Mouse (Mus musculus): ENCODE data around the gene St6galnac3. TPM values are rescaled to one million over a fixed set of nuclear protein-coding genes. Genes with fewer than 3 reads are reported as not detected.

Gene St6galnac3
- polyA plus RNA-seq, 1 experiment from 2014 or later, result 25.6 TPM

DNA sequence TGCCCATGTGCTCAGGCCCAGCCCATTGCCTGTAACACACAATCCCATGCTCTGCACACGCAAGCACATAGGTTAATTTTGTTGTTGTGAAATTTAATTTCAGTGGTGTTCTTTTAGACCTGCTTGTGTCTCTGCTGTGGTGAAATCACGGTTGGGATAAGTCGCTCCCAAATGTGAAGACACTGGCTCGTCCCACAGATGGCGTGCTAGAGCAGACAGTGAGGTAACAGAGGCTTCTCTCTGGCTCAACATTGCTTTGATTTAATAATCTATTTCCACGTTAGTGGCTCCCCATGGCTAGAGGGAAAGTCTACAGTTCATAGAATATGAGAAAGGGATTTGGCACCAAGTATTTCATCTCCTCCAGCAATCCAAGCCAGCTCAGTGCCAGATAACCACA, 17.3 kb downstream of the St6galnac3 start:
- Histone ChIP-seq H3K36me3 (ENCODE audit: control insufficient read depth, insufficient read depth, low read length) (no peaks in the 10 kb centered on the region), H3K9me3 (ENCODE audit: control insufficient read depth, low read length) (no peaks in the 10 kb centered on the region), H3K27me3 (ENCODE audit: control insufficient read depth, insufficient read depth, low read length) (no peaks in the 10 kb centered on the region), H3K4me3 (ENCODE audit: low read depth, low read length) (no peak overlapping the region), H3K4me2 (ENCODE audit: low read depth, low read length) (no peak overlapping the region), H3K9ac (replicated peaks; ENCODE audit: low read depth, low read length) (no peak overlapping the region), H3K27ac (ENCODE audit: low read depth, low read length) (no peak overlapping the region), H3K4me1 (ENCODE audit: control insufficient read depth, insufficient read depth, low read length) (no peaks in the 10 kb centered on the region)
- no peak for ATAC-seq (ENCODE audit: low read depth)
- 84% methylated on average over 6 of the region's 6 CpGs for WGBS

DNA sequence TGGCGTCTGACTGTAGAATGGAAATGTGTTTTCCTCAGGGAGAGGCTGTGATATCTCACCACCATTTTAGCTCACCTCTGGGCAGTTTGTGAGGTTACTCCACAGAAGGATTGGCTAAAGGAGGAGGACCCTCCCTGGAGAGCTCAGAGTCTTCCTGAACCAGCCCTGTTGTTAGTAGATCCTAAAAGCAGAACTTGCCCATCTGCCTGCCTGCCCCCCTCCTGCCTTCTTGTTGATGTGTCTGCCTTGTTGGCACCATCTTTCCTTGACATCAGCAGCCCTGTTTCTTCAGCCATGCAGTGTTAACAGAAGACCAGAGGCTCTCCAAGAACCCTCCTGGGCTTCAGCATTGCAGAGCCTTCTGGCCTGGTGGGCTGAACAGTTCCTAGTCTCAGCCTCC, 18.1 kb downstream of the St6galnac3 start:
- Histone ChIP-seq H3K4me1 (ENCODE audit: control insufficient read depth, insufficient read depth, low read length) (peaks cover 2% of the 10 kb centered on the region; the same call in 1 of the 2 replicates), H3K4me3 (ENCODE audit: low read depth, low read length) (no peak overlapping the region), H3K4me2 (ENCODE audit: low read depth, low read length) (no peak overlapping the region), H3K9ac (replicated peaks; ENCODE audit: low read depth, low read length) (no peak overlapping the region), H3K9me3 (ENCODE audit: control insufficient read depth, low read length) (no peaks in the 10 kb centered on the region), H3K36me3 (ENCODE audit: control insufficient read depth, insufficient read depth, low read length) (no peaks in the 10 kb centered on the region), H3K27me3 (ENCODE audit: control insufficient read depth, insufficient read depth, low read length) (no peaks in the 10 kb centered on the region), H3K27ac (ENCODE audit: low read depth, low read length) (no peak overlapping the region)
- 90% methylated on average over 1 of the region's 1 CpGs for WGBS
- ATAC-seq (ENCODE audit: low read depth), result no peak

DNA sequence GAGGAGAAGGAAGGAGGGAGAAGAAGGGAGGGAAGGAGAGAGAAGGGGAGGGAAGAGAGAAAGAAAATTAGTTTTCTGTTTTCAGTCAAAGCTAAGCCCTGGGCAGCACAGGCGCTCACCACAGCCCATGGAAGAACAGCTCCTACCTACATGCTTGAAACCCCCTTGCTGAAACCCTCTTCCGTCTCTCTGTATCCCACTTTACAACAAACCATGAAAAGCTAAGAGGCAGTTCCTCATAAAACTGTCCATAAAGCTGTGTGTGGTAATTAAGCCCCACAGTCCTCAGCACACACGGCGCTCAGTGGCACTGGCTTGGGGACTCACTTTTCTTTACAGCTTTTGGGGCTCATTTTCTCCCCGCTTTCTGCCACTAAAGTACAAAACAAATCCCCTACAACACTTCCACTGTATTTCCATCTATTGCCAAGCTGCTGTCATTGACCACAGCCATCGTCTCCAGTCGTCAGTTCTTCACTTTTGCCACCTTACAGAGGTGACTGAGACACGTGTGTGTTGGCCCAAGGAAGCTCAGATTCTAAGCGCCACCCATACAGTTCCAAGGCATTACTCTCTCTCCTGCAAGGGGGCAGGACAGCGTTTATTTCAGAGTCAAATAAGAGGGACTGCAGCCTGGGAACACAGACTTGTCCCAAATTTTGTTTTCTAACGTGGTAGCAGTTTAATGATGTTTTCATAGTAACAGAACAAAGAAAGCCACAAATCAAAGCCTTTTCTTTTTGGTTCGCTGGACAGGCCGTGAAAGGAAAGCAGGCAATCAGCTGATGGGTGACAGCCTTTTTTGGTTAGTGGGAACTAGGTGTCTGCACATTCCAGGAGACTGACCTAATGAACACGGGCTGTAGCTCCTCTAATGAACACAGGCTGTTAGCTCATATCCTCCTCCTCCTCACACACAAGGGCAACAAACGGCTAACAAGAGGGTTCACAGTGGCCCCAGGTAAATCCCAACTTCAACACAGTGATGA, 22.9 kb downstream of the St6galnac3 start:
- Histone ChIP-seq H3K9ac (replicated peaks; ENCODE audit: low read depth, low read length) (no peak overlapping the region), H3K27me3 (ENCODE audit: control insufficient read depth, insufficient read depth, low read length) (no peaks in the 10 kb centered on the region), H3K36me3 (ENCODE audit: control insufficient read depth, insufficient read depth, low read length) (no peaks in the 10 kb centered on the region), H3K4me3 (ENCODE audit: low read depth, low read length) (no peak overlapping the region), H3K27ac (ENCODE audit: low read depth, low read length) (no peak overlapping the region), H3K4me1 (ENCODE audit: control insufficient read depth, insufficient read depth, low read length) (peaks cover 3% of the 10 kb centered on the region; the same call in 1 of the 2 replicates), H3K4me2 (ENCODE audit: low read depth, low read length) (no peak overlapping the region), H3K9me3 (ENCODE audit: control insufficient read depth, low read length) (no peaks in the 10 kb centered on the region)
- peak; percentile 63; the same call in 1 of the 2 replicates for ATAC-seq (ENCODE audit: low read depth)
- 10% methylated on average over 15 of the region's 15 CpGs for WGBS

DNA sequence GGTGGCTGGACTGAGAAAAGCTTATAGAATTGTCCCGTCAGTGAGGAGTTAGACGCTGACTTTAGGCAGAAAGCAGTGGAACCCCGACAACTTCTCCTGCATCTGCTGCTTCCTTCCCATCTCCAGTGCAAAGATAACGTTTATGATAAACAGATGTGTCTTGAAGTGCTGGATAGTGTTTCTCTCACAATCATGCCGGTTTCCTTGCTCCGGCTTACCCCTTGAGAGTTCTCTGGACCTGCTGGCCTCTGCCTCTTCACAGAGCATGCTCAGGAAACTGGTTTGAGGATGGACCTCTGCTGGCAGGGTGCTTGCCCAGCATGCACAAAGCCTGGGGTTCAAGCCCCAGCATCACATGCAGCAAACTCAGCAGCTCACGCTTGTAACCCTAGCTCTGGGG, 23.8 kb downstream of the St6galnac3 start:
- H3K36me3 ChIP-seq (ENCODE audit: control insufficient read depth, insufficient read depth, low read length), result no peaks in the 10 kb centered on the region
- H3K27ac ChIP-seq (ENCODE audit: low read depth, low read length), result no peak overlapping the region
- H3K4me2 ChIP-seq (ENCODE audit: low read depth, low read length), result no peak overlapping the region
- no peak overlapping the region for H3K4me3 ChIP-seq (ENCODE audit: low read depth, low read length)
- H3K9me3 ChIP-seq (ENCODE audit: control insufficient read depth, low read length), result no peaks in the 10 kb centered on the region
- no peak for ATAC-seq (ENCODE audit: low read depth)
- no peaks in the 10 kb centered on the region for H3K27me3 ChIP-seq (ENCODE audit: control insufficient read depth, insufficient read depth, low read length)
- H3K9ac ChIP-seq (replicated peaks; ENCODE audit: low read depth, low read length), result no peak overlapping the region
- H3K4me1 ChIP-seq (ENCODE audit: control insufficient read depth, insufficient read depth, low read length), result peaks cover 3% of the 10 kb centered on the region; the same call in 1 of the 2 replicates
- 66% methylated on average over 7 of the region's 7 CpGs for WGBS

DNA sequence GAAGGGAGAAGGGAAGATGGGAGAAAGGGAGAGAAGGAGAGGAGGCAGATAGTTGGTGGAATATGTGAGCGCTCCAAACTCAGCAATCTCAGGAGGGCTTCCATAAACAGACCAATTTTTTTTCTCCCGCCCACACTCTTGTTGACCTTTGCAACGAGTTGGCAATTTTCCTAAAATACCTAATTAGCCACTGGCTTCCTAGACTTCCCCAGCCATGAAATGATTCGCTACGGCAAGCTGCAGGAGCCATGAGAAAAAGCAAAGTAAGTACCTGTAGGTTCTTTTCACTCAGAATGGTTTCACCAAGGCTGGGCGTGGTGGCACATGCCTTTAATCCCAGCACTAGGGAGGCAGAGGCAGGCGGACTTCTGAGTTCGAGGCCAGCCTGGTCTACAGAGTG, 25.9 kb downstream of the St6galnac3 start:
- H3K36me3 ChIP-seq (ENCODE audit: control insufficient read depth, insufficient read depth, low read length), result no peaks in the 10 kb centered on the region
- H3K27me3 ChIP-seq (ENCODE audit: control insufficient read depth, insufficient read depth, low read length), result no peaks in the 10 kb centered on the region
- no peak overlapping the region for H3K27ac ChIP-seq (ENCODE audit: low read depth, low read length)
- 84% methylated on average over 8 of the region's 8 CpGs for WGBS
- H3K4me3 ChIP-seq (ENCODE audit: low read depth, low read length), result no peak overlapping the region
- no peak for ATAC-seq (ENCODE audit: low read depth)
- H3K9ac ChIP-seq (replicated peaks; ENCODE audit: low read depth, low read length), result no peak overlapping the region
- H3K4me1 ChIP-seq (ENCODE audit: control insufficient read depth, insufficient read depth, low read length), result peaks cover 3% of the 10 kb centered on the region; the same call in 1 of the 2 replicates
- H3K4me2 ChIP-seq (ENCODE audit: low read depth, low read length), result no peak overlapping the region
- H3K9me3 ChIP-seq (ENCODE audit: control insufficient read depth, low read length), result no peaks in the 10 kb centered on the region

DNA sequence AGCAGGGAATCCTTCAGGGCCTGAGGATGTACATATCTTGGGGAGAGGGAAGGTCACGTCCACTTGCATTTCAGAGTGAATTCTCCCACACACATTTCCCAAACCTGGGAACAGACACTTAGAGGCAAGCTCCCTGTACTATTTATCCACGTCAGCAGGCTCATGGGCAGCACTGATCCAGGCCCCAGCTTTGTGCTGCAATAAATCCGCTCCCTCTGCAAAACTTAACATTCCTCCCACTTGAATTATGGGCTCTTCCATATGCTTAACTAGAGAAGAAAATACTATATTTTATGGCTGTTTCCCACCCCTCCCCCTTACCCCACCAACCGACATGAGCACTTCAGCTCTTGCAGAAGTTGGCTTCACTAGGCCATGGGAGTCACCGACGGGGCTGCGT, 32.0 kb downstream of the St6galnac3 start:
- no peak overlapping the region for H3K4me2 ChIP-seq (ENCODE audit: low read depth, low read length)
- H3K27ac ChIP-seq (ENCODE audit: low read depth, low read length), result no peak overlapping the region
- no peaks in the 10 kb centered on the region for H3K4me1 ChIP-seq (ENCODE audit: control insufficient read depth, insufficient read depth, low read length)
- H3K27me3 ChIP-seq (ENCODE audit: control insufficient read depth, insufficient read depth, low read length), result no peaks in the 10 kb centered on the region
- no peak overlapping the region for H3K4me3 ChIP-seq (ENCODE audit: low read depth, low read length)
- ATAC-seq (ENCODE audit: low read depth), result no peak
- no peaks in the 10 kb centered on the region for H3K9me3 ChIP-seq (ENCODE audit: control insufficient read depth, low read length)
- 40% methylated on average over 7 of the region's 7 CpGs for WGBS
- H3K9ac ChIP-seq (replicated peaks; ENCODE audit: low read depth, low read length), result no peak overlapping the region
- no peaks in the 10 kb centered on the region for H3K36me3 ChIP-seq (ENCODE audit: control insufficient read depth, insufficient read depth, low read length)

DNA sequence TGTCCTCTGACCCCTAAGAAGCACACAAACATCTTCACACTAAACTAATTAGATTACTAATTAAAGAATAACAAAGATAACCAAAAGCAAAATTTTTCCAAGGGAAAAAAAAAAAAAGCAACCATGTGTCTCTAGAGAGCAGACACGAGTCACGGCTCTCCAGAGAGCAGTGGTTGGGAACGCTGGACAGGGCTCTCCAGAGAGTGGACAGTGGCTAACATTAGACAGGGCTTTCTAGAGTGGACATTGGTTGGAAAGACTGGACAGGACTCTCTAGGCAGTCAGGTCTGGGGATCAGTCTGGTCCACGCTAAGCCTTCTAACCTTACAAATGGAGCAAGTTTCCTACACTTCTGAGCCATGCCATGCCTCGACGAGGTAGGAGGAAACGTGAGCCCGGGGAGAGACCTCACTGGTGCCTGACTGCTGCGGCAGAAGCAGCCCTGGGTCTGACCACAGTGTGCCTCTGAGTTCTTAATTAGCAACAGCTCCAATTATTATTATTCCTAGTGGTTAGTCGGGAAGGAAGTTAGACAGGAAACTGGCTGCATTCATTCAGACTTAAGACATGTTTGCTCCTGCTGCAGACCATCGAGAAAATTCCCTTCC, 32.7 kb downstream of the St6galnac3 start:
- Histone ChIP-seq H3K4me1 (ENCODE audit: control insufficient read depth, insufficient read depth, low read length) (no peaks in the 10 kb centered on the region), H3K9ac (replicated peaks; ENCODE audit: low read depth, low read length) (no peak overlapping the region), H3K27me3 (ENCODE audit: control insufficient read depth, insufficient read depth, low read length) (no peaks in the 10 kb centered on the region), H3K4me3 (ENCODE audit: low read depth, low read length) (no peak overlapping the region), H3K4me2 (ENCODE audit: low read depth, low read length) (no peak overlapping the region), H3K27ac (ENCODE audit: low read depth, low read length) (no peak overlapping the region), H3K36me3 (ENCODE audit: control insufficient read depth, insufficient read depth, low read length) (no peaks in the 10 kb centered on the region), H3K9me3 (ENCODE audit: control insufficient read depth, low read length) (no peaks in the 10 kb centered on the region)
- no peak for ATAC-seq (ENCODE audit: low read depth)
- WGBS, result 83% methylated on average over 11 of the region's 11 CpGs

DNA sequence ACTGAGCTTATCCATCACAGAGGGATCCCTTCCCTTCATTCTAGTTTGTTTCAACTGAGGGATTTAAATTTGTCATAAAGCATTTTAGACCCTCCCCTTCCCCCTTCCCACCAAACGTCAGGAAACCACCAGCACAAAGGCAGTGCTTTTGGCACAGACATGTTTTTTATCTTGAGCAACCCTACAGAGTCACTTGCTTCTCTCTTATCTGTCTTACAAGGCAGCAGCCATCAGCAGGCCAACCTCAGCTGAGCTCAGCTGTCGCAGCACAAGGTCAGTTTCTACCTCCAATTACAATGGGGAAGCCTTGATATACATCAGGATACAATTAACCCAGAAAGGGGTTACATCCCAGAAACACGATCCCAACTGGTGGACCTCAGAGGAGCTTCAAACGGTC, 33.4 kb downstream of the St6galnac3 start:
- H3K27me3 ChIP-seq (ENCODE audit: control insufficient read depth, insufficient read depth, low read length), result no peaks in the 10 kb centered on the region
- H3K4me1 ChIP-seq (ENCODE audit: control insufficient read depth, insufficient read depth, low read length), result no peaks in the 10 kb centered on the region
- ATAC-seq (ENCODE audit: low read depth), result no peak
- H3K27ac ChIP-seq (ENCODE audit: low read depth, low read length), result no peak overlapping the region
- no peaks in the 10 kb centered on the region for H3K36me3 ChIP-seq (ENCODE audit: control insufficient read depth, insufficient read depth, low read length)
- H3K4me2 ChIP-seq (ENCODE audit: low read depth, low read length), result no peak overlapping the region
- H3K4me3 ChIP-seq (ENCODE audit: low read depth, low read length), result no peak overlapping the region
- no peak overlapping the region for H3K9ac ChIP-seq (replicated peaks; ENCODE audit: low read depth, low read length)
- H3K9me3 ChIP-seq (ENCODE audit: control insufficient read depth, low read length), result no peaks in the 10 kb centered on the region
- WGBS, result 56% methylated on average over 4 of the region's 4 CpGs

DNA sequence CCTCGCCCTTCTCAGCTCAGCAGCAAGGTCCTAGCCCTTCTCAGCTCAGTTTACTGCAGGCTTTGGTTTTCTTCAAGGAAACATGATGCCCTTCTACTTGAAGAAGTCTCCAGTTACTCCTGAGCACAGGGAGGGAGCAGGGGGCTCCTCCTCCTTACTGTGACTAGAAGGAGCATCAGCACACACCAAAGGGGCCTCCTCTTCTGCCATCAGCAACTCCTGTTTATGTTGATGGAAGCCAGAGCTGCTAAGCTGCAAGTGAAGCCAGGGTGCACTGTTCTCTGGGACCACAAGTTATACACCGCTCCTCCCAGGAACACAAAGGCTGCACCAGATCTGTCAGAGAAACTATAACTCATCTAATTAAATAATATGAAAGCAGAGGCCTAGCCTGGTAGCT, 34.4 kb downstream of the St6galnac3 start:
- no peaks in the 10 kb centered on the region for H3K9me3 ChIP-seq (ENCODE audit: control insufficient read depth, low read length)
- no peaks in the 10 kb centered on the region for H3K27me3 ChIP-seq (ENCODE audit: control insufficient read depth, insufficient read depth, low read length)
- H3K4me1 ChIP-seq (ENCODE audit: control insufficient read depth, insufficient read depth, low read length), result no peaks in the 10 kb centered on the region
- H3K4me3 ChIP-seq (ENCODE audit: low read depth, low read length), result no peak overlapping the region
- H3K27ac ChIP-seq (ENCODE audit: low read depth, low read length), result no peak overlapping the region
- no peak; the same call in 1 of the 2 replicates for ATAC-seq (ENCODE audit: low read depth)
- no peak overlapping the region for H3K9ac ChIP-seq (replicated peaks; ENCODE audit: low read depth, low read length)
- H3K36me3 ChIP-seq (ENCODE audit: control insufficient read depth, insufficient read depth, low read length), result no peaks in the 10 kb centered on the region
- 65% methylated on average over 2 of the region's 2 CpGs for WGBS
- no peak overlapping the region for H3K4me2 ChIP-seq (ENCODE audit: low read depth, low read length)

Measured in neural tube, embryonic 14.5 days (tissue).